Mouse (Mus musculus): ENCODE measurements around the gene Atpif1. TPM values are rescaled to one million over a fixed set of nuclear protein-coding genes. Genes with fewer than 3 reads are reported as not detected.
A peak's percentile ranks its signal among the peaks of the same experiment; 100 is the strongest.
"Not testable (repeated sequence)": the region's sequence is repeated elsewhere in the genome, so short reads cannot be mapped to it uniquely, and the experiment has no call there.

Atpif1 gene
- total RNA-seq, 4 experiments from 2014 or later: 262 to 368 (median 320) TPM

- peak; percentile 34 for DNase-seq (ENCODE audit: low spot score)
Observed at GRCm38 (mm10) chr4:132492178-132493060, 41.0 kb downstream of the Atpif1 start.

GRCm38 (mm10) chr4:132491748-132492147, 41.7 kb downstream of the Atpif1 start:
- no peak for DNase-seq (ENCODE audit: low spot score)

- DNase-seq (ENCODE audit: low spot score): no peak
Observed at GRCm38 (mm10) chr4:132491057-132491456, 42.4 kb downstream of the Atpif1 start.

GRCm38 (mm10) chr4:132490273-132491010, 43.0 kb downstream of the Atpif1 start:
- DNase-seq (ENCODE audit: low spot score): no peak

GRCm38 (mm10) chr4:132488976-132489375, 44.5 kb downstream of the Atpif1 start:
- DNase-seq (ENCODE audit: low spot score): no peak

- DNase-seq (ENCODE audit: low spot score): no peak
Observed at GRCm38 (mm10) chr4:132488521-132488920, 44.9 kb downstream of the Atpif1 start.

GRCm38 (mm10) chr4:132484820-132485219, 48.6 kb downstream of the Atpif1 start:
- no peak for DNase-seq (ENCODE audit: low spot score)

- no peak for DNase-seq (ENCODE audit: low spot score)
Observed at GRCm38 (mm10) chr4:132484231-132484630, 49.2 kb downstream of the Atpif1 start.

GRCm38 (mm10) chr4:132482956-132483608, 50.4 kb downstream of the Atpif1 start:
- no peak for DNase-seq (ENCODE audit: low spot score)

- not testable (repeated sequence) for DNase-seq (ENCODE audit: low spot score)
Observed at GRCm38 (mm10) chr4:132482104-132482503, 51.4 kb downstream of the Atpif1 start.

Other genes with a start within 250 kb of the Atpif1 start
- 1 to 10 TPM in 2 of 4 experiments, under 1 TPM in 1, not detected in 1; 0.59 to 2.6 (median 1.7) TPM for gene Rab42, start 230.3 kb downstream of the Atpif1 start, total RNA-seq (2022)
- gene Trnau1ap, start 204.1 kb downstream of the Atpif1 start, total RNA-seq (2022): 10 to 100 TPM; 21.2 to 29.1 (median 23.6) TPM
- 1 to 10 TPM; 5.9 to 7.8 (median 7.4) TPM for gene Rcc1, start 180.1 kb downstream of the Atpif1 start, total RNA-seq (2022)
- gene Phactr4, start 111.2 kb downstream of the Atpif1 start, total RNA-seq (2022): 10 to 100 TPM; 20.7 to 23.9 (median 23.1) TPM
- 1 to 10 TPM; 2.5 to 4.7 (median 4.1) TPM for gene Med18, start 69.7 kb downstream of the Atpif1 start, total RNA-seq (2022)
- 1 to 10 TPM; 2.6 to 3.6 (median 3.0) TPM for gene Sesn2, start 23.2 kb downstream of the Atpif1 start, total RNA-seq (2022)
- 10 to 100 TPM; 50.4 to 67.2 (median 58.2) TPM for gene Dnajc8, start 1.9 kb upstream of the Atpif1 start, total RNA-seq (2022)
- gene Ptafr, start 30.4 kb upstream of the Atpif1 start, total RNA-seq (2022): 1 to 10 TPM; 1.2 to 1.9 (median 1.3) TPM
- 10 to 100 TPM; 28.7 to 34.2 (median 30.2) TPM for gene Eya3, start 105.3 kb upstream of the Atpif1 start, total RNA-seq (2022)
- gene Xkr8, start 198.9 kb upstream of the Atpif1 start, total RNA-seq (2022): 1 to 10 TPM; 1.1 to 2.1 (median 1.8) TPM
- gene Smpdl3b, start 223.6 kb upstream of the Atpif1 start, total RNA-seq (2022): under 1 TPM; 0.34 to 0.94 (median 0.59) TPM
- gene Rpa2, start 234.7 kb upstream of the Atpif1 start, total RNA-seq (2022): 10 to 100 TPM; 10.3 to 15.6 (median 12.6) TPM